Mouse (Mus musculus): Measurements from ENCODE around the gene Cxcl17.
A peak's percentile ranks its signal among the peaks of the same experiment; 100 is the strongest.
"Not testable (repeated sequence)": the region's sequence is repeated elsewhere in the genome, so short reads cannot be mapped to it uniquely, and the experiment has no call there.

Gene Cxcl17

GRCm38 (mm10) chr7:25412833-25413441, at the start of gene Cxcl17:
Gene Cxcl17, minus strand, starts transcription at chr7:25412886.
- no peak for DNase-seq

GRCm38 (mm10) chr7:25462033-25462337, 49.3 kb upstream of the Cxcl17 start:
- DNase-seq: not testable (repeated sequence)

- peak; percentile 58 for DNase-seq
Observed at GRCm38 (mm10) chr7:25461336-25462032, 48.8 kb upstream of the Cxcl17 start.

GRCm38 (mm10) chr7:25452103-25452502, 39.4 kb upstream of the Cxcl17 start:
- DNase-seq: peak; percentile 45

GRCm38 (mm10) chr7:25449913-25450890, 37.5 kb upstream of the Cxcl17 start:
- DNase-seq: peak; percentile 58

GRCm38 (mm10) chr7:25440816-25441153, 28.1 kb upstream of the Cxcl17 start:
- peak; percentile 27 for DNase-seq

- DNase-seq: peak; percentile 47
Observed at GRCm38 (mm10) chr7:25439978-25440815, 27.5 kb upstream of the Cxcl17 start.

GRCm38 (mm10) chr7:25439124-25439822, 26.6 kb upstream of the Cxcl17 start:
- DNase-seq: no peak

- DNase-seq: no peak
Observed at GRCm38 (mm10) chr7:25436704-25437103, 24.0 kb upstream of the Cxcl17 start.

- DNase-seq: no peak
Observed at GRCm38 (mm10) chr7:25436226-25436625, 23.5 kb upstream of the Cxcl17 start.

GRCm38 (mm10) chr7:25435546-25435851, 22.8 kb upstream of the Cxcl17 start:
- no peak for DNase-seq

- no peak for DNase-seq
Observed at GRCm38 (mm10) chr7:25434654-25435545, 22.2 kb upstream of the Cxcl17 start.

GRCm38 (mm10) chr7:25433781-25434560, 21.3 kb upstream of the Cxcl17 start:
- DNase-seq: no peak

- no peak for DNase-seq
Observed at GRCm38 (mm10) chr7:25433007-25433541, 20.4 kb upstream of the Cxcl17 start.

GRCm38 (mm10) chr7:25432381-25432780, 19.7 kb upstream of the Cxcl17 start:
- DNase-seq: no peak

GRCm38 (mm10) chr7:25429886-25430784, 17.4 kb upstream of the Cxcl17 start:
- no peak for DNase-seq

- DNase-seq: no peak
Observed at GRCm38 (mm10) chr7:25428321-25428720, 15.6 kb upstream of the Cxcl17 start.

- DNase-seq: no peak
Observed at GRCm38 (mm10) chr7:25427144-25427543, 14.5 kb upstream of the Cxcl17 start.

GRCm38 (mm10) chr7:25426380-25426779, 13.7 kb upstream of the Cxcl17 start:
- not testable (repeated sequence) for DNase-seq

Measured in kidney, adult 18-20 months (tissue).